Mouse (Mus musculus) limb, embryonic 12.5 days (tissue): ENCODE data around the gene Snupn. TPM values are rescaled to one million over a fixed set of nuclear protein-coding genes. Genes with fewer than 3 reads are reported as not detected.

ENCODE experiments used
- ATAC-seq: fragments of 200-750 bp; cut with Nextera tagmentation; 2 replicates; pipeline ENCODE4 v1.8.0; 2017; ENCODE audit warnings: low read depth, moderate TSS enrichment; ENCODE audit not compliant: insufficient number of reproducible peaks, insufficient read depth, low FRiP score, low TSS enrichment
- H3K27ac ChIP-seq: fragments of 300-500 bp; sonication (generic); 2 replicates; pipeline ENCODE4 v1.5.1; 2016; ENCODE audit warnings: mild to moderate bottlenecking, moderate library complexity
- H3K27me3 ChIP-seq: fragments of 300-500 bp; sonication (generic); 2 replicates; pipeline ENCODE4 v1.6.1; 2016; ENCODE audit warnings: mild to moderate bottlenecking, moderate library complexity
- H3K36me3 ChIP-seq: fragments of 300-500 bp; sonication (generic); 2 replicates; pipeline ENCODE4 v1.6.1; 2016; ENCODE audit warnings: mild to moderate bottlenecking, moderate library complexity
- H3K4me1 ChIP-seq: fragments of 300-500 bp; sonication (generic); replicated peaks from 2 replicates; pipeline ENCODE4 v1.6.1; 2016
- H3K4me2 ChIP-seq: fragments of 300-500 bp; sonication (generic); 2 replicates; pipeline ENCODE4 v1.6.1; 2016; ENCODE audit warnings: mild to moderate bottlenecking, moderate library complexity
- H3K4me3 ChIP-seq: fragments of 300-500 bp; sonication (generic); replicated peaks from 2 replicates; pipeline ENCODE4 v1.5.1; 2016; ENCODE audit warnings: mild to moderate bottlenecking
- H3K9ac ChIP-seq: fragments of 300-500 bp; sonication (generic); replicated peaks from 2 replicates; pipeline ENCODE4 v1.6.1; 2016; ENCODE audit warnings: mild to moderate bottlenecking, moderate library complexity
- H3K9me3 ChIP-seq: fragments of 300-500 bp; sonication (generic); 2 replicates; pipeline ENCODE4 v1.6.1; 2016; ENCODE audit warnings: mild to moderate bottlenecking, moderate library complexity
- WGBS: fragments of 180-500 bp; shearing (Covaris S2); methylation state at CpG from one replicate; pipeline ENCODE4 v1.1.7; 2016; 5-methylcytosine and 5-hydroxymethylcytosine counted together
- polyA plus RNA-seq: library from polyadenylated mRNA; unstranded; fragments of >200 nt; fragmentation: Nextera tagmentation; extraction: Ambion mirVana; gene quantifications from 2 replicates; pipeline ENCODE4 v1.2.1, GENCODE M21; 2016

The Snupn gene
- polyA plus RNA-seq, 1 experiment from 2014 or later = 29.2 TPM

DNA sequence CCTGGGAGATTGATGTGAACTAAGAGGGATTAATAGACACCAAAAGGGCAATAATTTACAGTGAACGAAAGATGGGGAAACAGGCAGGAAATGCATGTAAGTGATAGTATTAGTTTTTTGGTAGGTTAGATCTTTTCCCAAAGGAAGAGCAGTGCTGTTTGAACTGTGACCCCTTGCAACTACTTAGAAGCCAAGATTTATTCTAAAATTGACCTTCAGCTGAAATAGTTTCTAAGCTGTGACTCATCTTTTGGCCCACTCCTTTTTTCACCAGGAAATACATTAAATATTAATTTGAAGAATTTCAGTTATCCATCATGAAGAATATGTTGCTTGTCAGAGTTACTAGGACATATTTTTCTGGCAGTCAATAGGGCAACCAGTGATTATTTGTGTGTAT is 63.1 kb downstream of the Snupn start:
- 95% methylated on average over 1 of the region's 1 CpGs for WGBS
- Histone ChIP-seq H3K9me3 (0 out of 2 replicates have a peak, but pooled peaks cover 8% of the 10 kb centered on the region), H3K27ac (no peak overlapping the region)

DNA sequence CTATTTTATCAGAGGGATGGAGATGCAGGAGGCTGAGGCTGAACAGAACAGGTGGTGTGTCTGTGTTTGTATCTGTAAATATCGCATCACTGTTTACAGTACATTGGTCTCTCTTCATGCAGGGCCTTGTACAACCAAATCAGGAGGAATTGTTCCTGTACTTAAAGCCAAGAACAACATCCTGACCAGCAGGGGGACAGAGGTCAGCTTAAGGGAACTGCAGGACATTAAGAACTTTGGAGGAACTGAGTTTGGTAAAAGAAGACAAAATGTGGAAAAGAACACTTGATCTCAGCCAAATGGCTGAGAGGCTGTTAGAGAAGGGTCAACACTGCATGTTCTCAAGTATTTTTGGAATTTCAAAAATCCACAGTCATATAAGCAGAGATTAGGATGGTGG is 64.1 kb downstream of the Snupn start:
- Histone ChIP-seq H3K4me1 (no peaks in the 10 kb centered on the region), H3K27ac (no peak overlapping the region), H3K36me3 (peaks cover 30% of the 10 kb centered on the region), H3K4me2 (no peak overlapping the region), H3K4me3 (no peak overlapping the region), H3K9ac (no peak overlapping the region), H3K27me3 (no peaks in the 10 kb centered on the region), H3K9me3 (0 out of 2 replicates have a peak, but pooled peaks cover 8% of the 10 kb centered on the region)
- WGBS = 92% methylated on average over 1 of the region's 1 CpGs
- no peak for ATAC-seq

More for the DNA sequence above, 63.1 kb downstream of the Snupn start:
- H3K9ac ChIP-seq = no peak overlapping the region
- no peaks in the 10 kb centered on the region for H3K27me3 ChIP-seq
- H3K4me2 ChIP-seq = no peak overlapping the region
- no peaks in the 10 kb centered on the region for H3K4me1 ChIP-seq
- ATAC-seq = no peak
- H3K4me3 ChIP-seq = no peak overlapping the region
- peaks cover 23% of the 10 kb centered on the region for H3K36me3 ChIP-seq

DNA sequence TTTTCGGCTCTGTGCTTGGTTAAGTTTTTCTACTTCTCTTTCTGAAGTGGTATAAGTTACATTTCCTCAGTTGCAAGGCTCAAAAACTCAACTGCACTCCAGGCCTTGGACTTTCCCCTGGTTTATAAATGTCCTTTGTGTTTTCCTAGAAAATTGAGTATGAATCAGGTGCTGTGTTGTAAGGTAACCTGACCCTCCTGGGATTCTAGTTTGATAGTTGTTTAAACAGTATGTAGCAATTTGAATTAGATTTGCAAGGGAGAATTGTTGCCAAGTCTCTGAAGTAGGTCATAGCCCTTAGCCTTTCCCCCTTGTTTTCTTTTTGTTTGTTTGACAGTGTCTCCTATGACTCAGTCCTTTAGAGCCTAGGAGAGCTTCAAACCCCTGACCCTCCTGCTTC is 67.0 kb downstream of the Snupn start:
- Histone ChIP-seq H3K9me3 (0 out of 2 replicates have a peak, but pooled peaks cover 8% of the 10 kb centered on the region), H3K27ac (no peak overlapping the region), H3K4me3 (no peak overlapping the region), H3K9ac (no peak overlapping the region), H3K27me3 (no peaks in the 10 kb centered on the region), H3K36me3 (peaks cover 51% of the 10 kb centered on the region), H3K4me2 (no peak overlapping the region), H3K4me1 (no peaks in the 10 kb centered on the region)
- ATAC-seq = no peak
- WGBS = 82% methylated on average over 1 of the region's 1 CpGs

DNA sequence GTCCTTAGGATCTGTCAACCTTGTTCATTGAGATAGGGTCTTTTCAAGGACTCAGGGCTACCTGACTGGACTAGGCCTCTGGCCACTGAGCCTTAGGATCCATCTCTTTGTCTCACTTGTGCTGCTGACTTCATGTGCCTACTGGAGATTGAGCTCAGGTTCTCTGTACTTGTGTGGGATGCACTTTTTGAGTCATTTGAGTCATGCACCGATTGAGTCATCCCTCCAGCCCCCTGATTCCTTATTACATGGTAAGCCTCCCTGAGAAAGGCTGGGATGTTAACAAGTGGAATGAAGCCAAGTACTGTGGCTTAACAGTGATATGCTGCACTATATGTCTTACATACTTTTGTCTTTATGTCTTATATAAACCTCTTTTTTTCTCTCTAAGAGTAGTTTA is 81.1 kb downstream of the Snupn start:
- no peak overlapping the region for H3K27ac ChIP-seq
- no peak for ATAC-seq
- no peak overlapping the region for H3K9ac ChIP-seq
- H3K4me3 ChIP-seq = no peak overlapping the region
- H3K36me3 ChIP-seq = peaks cover 84% of the 10 kb centered on the region
- no peak overlapping the region for H3K4me2 ChIP-seq
- no peaks in the 10 kb centered on the region for H3K4me1 ChIP-seq
- 93% methylated on average over 1 of the region's 1 CpGs for WGBS
- no peaks in the 10 kb centered on the region for H3K9me3 ChIP-seq
- H3K27me3 ChIP-seq = no peaks in the 10 kb centered on the region

Other genes starting within 250 kb of the Snupn start
- 2.1 and 2.5 TPM in 2 replicates for gene Lingo1, start 154.4 kb upstream of the Snupn start, polyA plus RNA-seq
- 0.52 and 0.53 TPM in 2 replicates for gene Odf3l1, start 86.2 kb upstream of the Snupn start, polyA plus RNA-seq
- 13.8 and 17.5 TPM in 2 replicates for gene Cspg4, start 85.8 kb upstream of the Snupn start, polyA plus RNA-seq
- gene Snx33, start 22.5 kb upstream of the Snupn start, polyA plus RNA-seq = 12.2 and 14.1 TPM in 2 replicates
- 77.9 and 80.1 TPM in 2 replicates for gene Imp3, start 13.4 kb upstream of the Snupn start, polyA plus RNA-seq
- 39.2 and 41.7 TPM in 2 replicates for gene Ptpn9, start 44.0 kb downstream of the Snupn start, polyA plus RNA-seq
- gene Sin3a, start 121.2 kb downstream of the Snupn start, polyA plus RNA-seq = 42.1 and 54.4 TPM in 2 replicates
- gene Man2c1, start 179.8 kb downstream of the Snupn start, polyA plus RNA-seq = 70.7 and 70.8 TPM in 2 replicates
- gene Neil1, start 197.4 kb downstream of the Snupn start, polyA plus RNA-seq = 7.8 and 8.1 TPM in 2 replicates
- gene Commd4, start 207.5 kb downstream of the Snupn start, polyA plus RNA-seq = 77.9 and 91.6 TPM in 2 replicates